11 mouse cellular contexts compared by ENCODE assay signal in genomic region chr4:119870411-119870810, GRCm38 (mm10).
DNase-seq lines count a peak whose midpoint lies in the region; ATAC-seq lines count a peak whose summit lies in the region.
"Had no signal": no experiment of that assay in that cellular context is flagged by ENCODE, and none has a peak within 500 bp of the region (broad histone marks: within the 10 kb centered on the region; RNA-seq: fewer than 3 reads in every experiment).

No protein-coding gene starts in this region.

- no peak overlapping the region for H3K27ac ChIP-seq in embryonic facial prominence, embryonic 15.5 days (replicated peaks)
- H3K27ac ChIP-seq: liver, embryonic 14.5 days had no signal

- no peak overlapping the region for H3K4me2 ChIP-seq in embryonic facial prominence, embryonic 15.5 days (replicated peaks)

- H3K36me3 ChIP-seq in embryonic facial prominence, embryonic 15.5 days = no peaks in the 10 kb centered on the region

- H3K9ac ChIP-seq in embryonic facial prominence, embryonic 15.5 days = no peak overlapping the region
- H3K9ac ChIP-seq: liver, embryonic 14.5 days had no signal

- H3K4me3 ChIP-seq in embryonic facial prominence, embryonic 15.5 days (replicated peaks) = no peak overlapping the region

- DNase-seq in heart, adult 18-20 months = peak; percentile 44 to 59
- DNase-seq in heart, adult 8-10 months (ENCODE audit: low spot score) = no peak
- DNase-seq in MN1 (ENCODE audit: low spot score) = peak; percentile 16
- DNase-seq in adrenal gland, postnatal 25 days = peak; percentile 35
- DNase-seq in layer of hippocampus, adult 18-20 months (ENCODE audit: low spot score in 2 of 2) = no peak
- DNase-seq in c-Kit-positive CD71-positive TER-119-positive erythroid progenitor cells, embryonic 14.5 days (ENCODE audit: low spot score) = no peak
- no peak for DNase-seq in thymus, adult 18-20 months
- DNase-seq: thymus, postnatal 14 days had no signal

- ATAC-seq in embryonic facial prominence, embryonic 15.5 days (ENCODE audit: insufficient number of reproducible peaks, low FRiP score, low TSS enrichment, low read depth) = peak; percentile 41; the same call in 1 of the 2 replicates
- ATAC-seq: midbrain, embryonic 16.5 days had no signal

- WGBS in embryonic facial prominence, embryonic 15.5 days = 66% methylated on average over 6 of the region's 6 CpGs

- peaks cover 7% of the 10 kb centered on the region; the same call in 1 of the 2 replicates for H3K4me1 ChIP-seq in embryonic facial prominence, embryonic 15.5 days

- no peaks in the 10 kb centered on the region for H3K9me3 ChIP-seq in embryonic facial prominence, embryonic 15.5 days (replicated peaks)

- H3K27me3 ChIP-seq in embryonic facial prominence, embryonic 15.5 days = no peaks in the 10 kb centered on the region

Comparison
In these comparisons a context has a peak if more than half of its experiments do, and no peak if none do; other contexts are left out.
1. DNase-seq: peak in heart, adult 18-20 months (2 of 2), MN1 (single experiment) and adrenal gland, postnatal 25 days (single experiment); none in heart, adult 8-10 months (single experiment), layer of hippocampus, adult 18-20 months (0 of 2), c-Kit-positive CD71-positive TER-119-positive erythroid progenitor cells, embryonic 14.5 days (single experiment) and thymus, adult 18-20 months (0 of 2).